Mouse (Mus musculus): ENCODE measurements around the gene Rrp9.

DNA sequence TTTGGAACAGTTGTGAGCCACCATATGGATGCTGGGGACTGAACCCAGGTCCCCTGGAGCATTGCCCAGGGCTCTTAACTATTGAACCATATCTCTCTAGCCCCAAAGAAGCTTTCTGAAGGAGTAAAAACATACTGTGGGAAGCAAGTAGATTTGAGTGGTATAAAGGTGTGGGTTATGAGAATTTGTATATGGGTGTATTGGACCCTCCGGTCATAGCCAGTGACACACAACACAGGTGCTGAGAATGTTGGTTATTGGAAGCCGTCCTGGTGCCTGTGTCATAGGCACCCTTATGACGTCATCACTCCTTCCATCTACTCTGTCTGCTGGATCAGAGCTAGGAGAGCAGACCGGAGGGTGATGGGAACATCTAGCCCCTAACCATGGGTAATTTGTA lies 38.5 kb downstream of the Rrp9 start, which contains the start of gene Iqcf5:
- TF ChIP-seq POLR2A (IDR thresholded peaks at IDR 0.05; ENCODE audit: low read depth, low read length) (no peak), CTCF (IDR thresholded peaks at IDR 0.05; ENCODE audit: extremely low read depth, insufficient read depth, insufficient read length, insufficient replicate concordance) (no peak)
